Mouse (Mus musculus) adrenal gland, postnatal 25 days (tissue): Measurements from ENCODE around the gene Dnm1. TPM values are rescaled to one million over a fixed set of nuclear protein-coding genes. Genes with fewer than 3 reads are reported as not detected.

Experiments
- DNase-seq: peaks from one replicate; pipeline ENCODE4 v3.0.0; 2021; ENCODE audit warnings: mixed read lengths
- total RNA-seq: library from RNA; stranded (reverse); gene quantifications from 2 replicates; pipeline ENCODE4 v1.2.3, GENCODE M21; 2021

Dnm1 gene
- total RNA-seq, 1 experiment from 2014 or later = 20.4 TPM

DNA sequence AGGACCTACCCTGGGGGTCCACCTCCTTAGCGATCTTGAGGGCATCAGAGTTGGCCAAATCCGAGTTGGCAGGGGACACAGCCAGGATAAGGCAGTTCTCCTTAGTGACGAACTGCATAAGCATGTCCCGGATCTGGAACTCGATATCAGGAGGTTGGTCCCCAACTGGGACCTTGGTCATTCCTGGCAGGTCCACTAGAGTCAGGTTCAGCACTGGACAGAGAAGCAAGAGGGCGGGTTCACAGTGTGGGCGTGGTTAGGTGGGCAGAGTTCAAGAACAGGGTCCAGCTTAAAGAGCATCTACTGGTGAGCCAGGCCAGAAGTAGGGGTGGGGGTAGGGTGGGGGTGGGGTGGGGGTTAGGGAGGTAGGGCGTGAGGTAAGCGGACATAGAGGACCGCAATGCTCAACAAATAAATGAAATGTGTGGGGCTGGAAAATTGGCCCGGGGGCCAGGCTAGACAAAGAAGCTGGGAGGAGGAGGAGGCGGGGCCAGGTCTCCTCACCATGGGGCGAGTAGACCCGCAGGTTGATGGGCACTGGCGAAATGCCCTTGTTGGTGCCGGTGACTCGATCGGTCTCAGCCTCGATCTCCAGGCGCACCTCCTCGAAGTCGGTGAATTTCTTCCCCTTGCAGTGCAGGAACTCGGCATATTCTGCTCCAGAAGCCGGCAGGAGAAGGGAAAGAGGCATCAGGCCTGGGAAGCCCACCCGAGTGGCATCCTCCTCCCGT lies 13.1 kb downstream of the Dnm1 start:
- DNase-seq = no peak

DNA sequence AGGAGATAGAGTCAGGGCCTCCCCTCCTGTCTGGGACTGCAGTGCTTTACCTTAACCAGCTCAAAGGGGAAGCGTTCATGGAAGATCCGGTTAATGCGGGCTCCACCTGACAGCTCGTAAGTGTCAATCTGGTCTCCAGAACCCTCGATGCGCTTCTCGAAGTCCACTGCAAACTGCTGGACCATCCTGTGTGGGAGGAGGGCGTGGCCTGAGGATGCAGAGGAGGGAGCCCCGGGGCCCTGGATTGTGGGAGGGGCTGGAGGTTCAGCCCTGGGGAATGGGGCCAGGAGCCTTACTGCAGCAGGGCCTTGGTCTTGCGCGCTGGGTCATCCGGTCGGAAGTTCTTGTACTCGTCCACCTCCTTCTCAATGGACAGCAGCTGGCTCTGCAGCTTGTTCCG lies 17.2 kb downstream of the Dnm1 start:
- no peak for DNase-seq

GRCm38 (mm10) chr2:32332159-32332558 lies 21.0 kb downstream of the Dnm1 start:
- DNase-seq = no peak

GRCm38 (mm10) chr2:32329531-32329930 lies 23.6 kb downstream of the Dnm1 start:
- no peak for DNase-seq

DNA sequence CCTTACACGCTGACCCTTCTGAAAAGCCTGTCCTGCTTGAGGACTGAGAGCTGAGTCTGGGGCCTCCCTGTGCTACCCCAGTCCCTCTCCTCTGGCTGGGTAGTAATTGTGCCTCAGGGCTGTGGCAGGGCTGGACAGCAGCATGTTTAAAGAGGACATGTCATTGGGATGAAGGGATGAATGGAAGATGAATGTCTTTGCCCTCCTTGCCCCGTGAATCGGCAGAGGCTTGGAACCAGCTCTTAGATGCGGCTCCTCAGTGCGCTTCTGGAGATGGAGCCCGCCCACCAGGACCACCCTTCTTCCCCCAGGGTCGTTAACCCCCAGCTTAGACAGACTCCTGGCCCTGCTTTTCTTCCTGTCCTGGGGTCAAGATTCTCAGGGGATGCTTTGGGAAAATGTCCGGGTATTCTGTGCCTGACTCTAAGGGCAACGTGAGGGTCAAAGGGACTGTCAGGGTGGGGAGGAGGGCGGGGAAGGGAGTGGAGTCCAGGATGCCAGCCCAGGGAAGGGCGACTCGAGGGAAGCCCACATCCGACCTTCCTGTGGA lies 24.2 kb downstream of the Dnm1 start:
- DNase-seq = no peak

DNA sequence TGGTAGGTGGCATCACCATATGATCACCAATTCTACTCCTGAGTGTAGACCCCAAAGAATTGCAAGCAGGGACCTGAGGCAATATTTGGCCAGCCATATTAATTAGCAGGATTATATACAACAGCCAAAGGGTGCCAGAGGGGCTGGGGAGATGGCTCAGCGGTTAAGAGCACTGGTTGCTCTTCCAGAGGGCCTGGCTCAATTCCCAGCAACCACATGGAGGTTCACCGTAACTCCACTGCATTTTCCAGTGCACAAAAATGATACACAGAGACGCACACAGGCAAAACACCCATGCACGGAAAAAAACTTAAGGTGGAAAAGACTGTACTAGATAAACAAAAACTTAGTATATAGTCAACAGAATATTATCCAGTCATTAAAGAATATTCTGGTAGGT lies 25.9 kb downstream of the Dnm1 start:
- DNase-seq = no peak

- DNase-seq = no peak
Measured at GRCm38 (mm10) chr2:32325342-32325741, 27.8 kb downstream of the Dnm1 start.

DNA sequence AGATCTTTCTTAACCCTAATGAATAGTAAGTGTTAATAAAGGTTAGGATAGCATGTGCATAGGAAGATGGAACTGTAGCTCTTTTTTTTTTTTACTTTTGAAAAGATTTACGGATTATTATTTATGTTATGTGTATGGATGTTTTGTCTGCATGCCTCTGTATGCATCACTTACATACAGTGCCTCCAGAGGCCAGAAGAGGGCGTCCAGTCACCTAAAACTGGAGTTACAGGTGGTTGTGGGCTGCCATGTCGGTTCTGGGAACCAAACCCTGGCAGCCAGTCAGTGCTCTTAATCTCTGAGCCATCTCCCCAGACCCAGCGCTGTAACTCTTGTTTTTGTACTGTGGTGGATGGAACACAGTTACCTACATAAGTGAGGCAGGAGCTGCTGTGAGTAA lies 28.8 kb downstream of the Dnm1 start:
- no peak for DNase-seq

GRCm38 (mm10) chr2:32322754-32323741 lies 30.1 kb downstream of the Dnm1 start:
- DNase-seq = no peak

GRCm38 (mm10) chr2:32321591-32322298 lies 31.4 kb downstream of the Dnm1 start:
- DNase-seq = no peak

DNA sequence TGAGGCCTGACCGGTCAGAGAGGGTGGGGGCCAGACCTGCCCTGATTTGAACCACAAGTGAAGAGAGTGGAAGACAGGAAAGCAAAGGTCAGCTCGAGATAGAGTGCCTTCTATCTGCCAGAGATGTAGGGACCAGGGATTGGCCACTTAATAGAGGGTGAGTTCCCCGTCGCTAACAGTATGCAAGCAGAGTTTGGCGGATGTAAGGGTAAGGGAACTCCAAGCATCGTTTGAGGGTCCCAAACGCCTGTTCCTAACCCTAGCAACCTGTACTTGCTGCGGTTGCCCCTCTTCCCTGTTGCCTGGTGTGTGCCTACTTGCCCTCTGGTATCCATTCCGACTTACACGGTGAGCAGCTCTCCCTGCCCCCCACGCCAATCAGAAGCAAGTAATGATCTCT lies 32.4 kb downstream of the Dnm1 start:
- no peak for DNase-seq

DNA sequence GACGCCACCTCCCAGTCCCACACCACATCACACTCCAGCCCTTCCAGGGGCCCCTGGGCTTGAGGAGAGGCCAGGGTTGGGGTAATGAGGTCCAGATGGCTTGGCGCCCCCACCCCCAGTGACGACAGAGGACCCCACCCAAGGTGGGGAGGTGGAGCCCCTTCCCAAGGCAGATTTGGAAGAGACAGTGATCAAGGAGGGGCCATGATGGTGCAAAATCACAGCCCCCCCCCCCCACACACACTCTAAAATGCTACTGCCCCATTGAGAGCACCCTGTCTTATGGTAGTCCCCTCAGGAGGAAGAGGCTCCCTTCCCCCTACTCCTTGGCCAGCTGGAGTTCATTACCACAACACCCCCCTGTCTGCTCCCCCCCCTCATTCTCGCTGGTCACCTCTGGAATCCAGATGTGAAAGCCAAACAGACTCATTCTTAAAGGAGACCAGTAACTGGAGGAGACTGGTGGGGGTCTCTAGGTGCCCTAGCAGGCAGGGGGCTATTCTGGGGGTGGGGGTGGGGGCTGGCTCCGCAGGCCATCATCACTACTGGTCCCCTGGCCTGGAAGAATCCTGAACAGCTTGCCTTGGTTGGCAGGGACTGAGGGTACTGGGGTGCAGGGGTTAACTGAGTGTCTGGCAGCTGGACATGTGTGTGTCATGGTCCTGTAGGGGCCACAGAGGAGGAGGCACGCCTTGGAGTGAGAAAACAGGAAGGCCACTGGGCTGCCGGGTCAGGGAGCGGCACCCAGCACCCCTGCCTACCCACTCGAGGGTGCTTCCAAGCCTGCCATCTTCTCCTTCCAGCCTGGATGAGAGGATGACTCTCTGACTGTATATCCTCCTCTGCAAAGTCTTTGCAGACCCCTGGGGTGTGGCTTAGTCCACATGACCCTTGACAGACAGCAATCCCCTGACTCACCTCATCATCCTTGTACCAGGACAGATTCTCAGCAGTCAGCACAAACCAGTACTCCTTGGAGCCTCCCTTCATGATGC lies 33.3 kb downstream of the Dnm1 start:
- no peak for DNase-seq

GRCm38 (mm10) chr2:32318709-32319585 lies 34.2 kb downstream of the Dnm1 start:
- no peak for DNase-seq

DNA sequence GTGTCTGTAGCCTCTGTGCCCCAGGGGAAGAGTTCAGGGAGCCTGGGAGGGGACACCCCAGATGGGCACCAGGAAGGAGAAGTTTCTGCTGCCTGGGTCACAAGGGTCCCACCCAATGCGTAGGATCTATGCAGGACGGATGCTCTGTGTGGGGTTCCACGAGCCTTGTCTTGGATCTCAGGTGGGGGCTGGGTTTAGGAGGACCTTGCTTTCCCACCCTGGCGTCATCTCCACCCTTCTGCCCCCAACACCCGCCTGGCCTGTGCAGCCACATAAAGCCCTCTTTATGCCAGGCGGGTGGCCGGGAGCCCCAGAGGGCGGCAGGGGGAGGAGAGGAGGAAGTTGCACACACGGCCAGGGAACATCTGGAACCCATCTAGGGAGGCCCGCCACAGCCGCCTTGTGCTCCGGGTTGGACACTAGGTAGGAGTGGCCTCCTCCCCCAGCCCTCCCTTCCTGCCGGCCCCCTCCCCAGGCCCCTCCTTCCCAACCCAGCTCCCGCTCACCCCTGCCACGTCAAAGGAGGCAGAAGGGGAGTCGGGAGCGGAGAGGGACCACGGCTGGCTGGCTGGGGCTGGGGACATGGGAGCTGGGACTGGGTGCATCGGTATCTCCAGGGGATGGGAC lies 35.2 kb downstream of the Dnm1 start:
- no peak for DNase-seq

DNA sequence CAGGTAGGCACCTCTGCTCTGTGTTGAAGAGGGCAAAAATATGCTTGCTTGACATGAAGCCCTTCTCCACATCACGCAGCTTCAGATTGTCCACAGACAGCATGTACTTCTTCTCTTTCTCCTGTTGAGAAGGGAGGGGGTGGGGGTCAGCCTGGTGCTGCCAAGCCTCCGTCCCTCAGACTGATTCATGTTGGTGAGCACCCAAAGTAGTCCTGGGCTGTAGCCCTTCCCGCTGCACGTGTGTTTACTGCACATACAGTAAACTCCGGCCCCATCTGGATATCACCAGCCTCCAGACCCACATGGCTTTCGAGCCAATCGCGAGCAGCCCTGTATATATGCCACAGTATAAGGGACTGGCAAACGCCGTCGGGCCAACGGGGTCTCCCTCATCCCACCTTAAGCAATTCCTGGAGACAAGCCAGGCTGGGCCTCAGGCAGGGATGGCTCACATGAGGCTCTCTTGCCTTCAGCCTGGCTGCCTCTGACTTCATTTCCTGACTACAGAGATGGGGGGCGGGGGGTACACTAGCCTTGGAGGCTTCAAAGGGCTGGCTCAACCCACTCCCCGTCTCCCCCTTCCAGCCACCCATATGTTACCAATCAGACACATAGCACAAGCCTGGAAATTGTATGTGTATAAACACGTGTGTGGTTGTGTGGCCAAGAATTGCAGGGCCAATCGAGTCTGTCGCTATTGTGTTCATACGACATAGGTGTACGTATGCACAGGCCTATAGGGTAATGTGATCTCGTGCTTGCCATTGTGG lies 36.1 kb downstream of the Dnm1 start:
- DNase-seq = no peak

DNA sequence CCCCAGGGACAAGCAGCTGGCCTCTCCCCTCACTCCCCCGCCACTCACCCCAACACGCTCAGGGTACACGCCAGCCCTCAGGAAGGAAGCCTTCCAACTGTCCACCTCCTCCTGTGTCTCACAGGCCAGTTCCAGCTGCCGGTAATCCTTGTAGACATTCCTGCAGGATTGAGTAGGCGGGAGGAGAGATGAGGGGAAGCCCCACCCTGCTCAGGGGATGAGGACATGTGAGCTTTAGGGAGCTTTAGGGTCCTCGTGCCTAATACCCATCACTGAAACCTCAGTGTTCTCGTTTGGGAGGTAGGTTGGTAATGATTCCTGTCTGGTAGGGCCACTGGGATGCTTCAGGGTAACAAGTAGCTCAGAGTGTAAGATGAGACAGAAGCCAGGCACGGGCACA lies 37.4 kb downstream of the Dnm1 start:
- DNase-seq = no peak

DNA sequence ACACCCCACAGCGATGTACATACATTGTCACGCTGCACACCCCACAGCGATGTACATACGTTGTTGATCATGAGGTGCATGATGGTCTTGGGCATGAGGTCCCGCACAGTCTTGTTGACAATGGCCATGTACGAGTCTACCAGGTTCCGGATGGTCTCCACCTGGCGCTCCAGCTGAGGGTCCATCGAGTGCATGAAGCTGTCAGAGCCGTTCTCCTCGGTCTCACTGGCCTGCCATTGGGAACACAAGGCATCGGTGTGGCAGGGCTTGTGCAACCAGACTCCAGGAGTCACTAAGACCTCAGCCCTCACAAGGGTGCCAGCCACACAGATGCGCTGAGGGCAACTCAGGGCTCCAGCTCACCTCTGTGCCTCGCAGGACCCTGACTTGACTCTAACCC lies 38.3 kb downstream of the Dnm1 start:
- no peak for DNase-seq

DNA sequence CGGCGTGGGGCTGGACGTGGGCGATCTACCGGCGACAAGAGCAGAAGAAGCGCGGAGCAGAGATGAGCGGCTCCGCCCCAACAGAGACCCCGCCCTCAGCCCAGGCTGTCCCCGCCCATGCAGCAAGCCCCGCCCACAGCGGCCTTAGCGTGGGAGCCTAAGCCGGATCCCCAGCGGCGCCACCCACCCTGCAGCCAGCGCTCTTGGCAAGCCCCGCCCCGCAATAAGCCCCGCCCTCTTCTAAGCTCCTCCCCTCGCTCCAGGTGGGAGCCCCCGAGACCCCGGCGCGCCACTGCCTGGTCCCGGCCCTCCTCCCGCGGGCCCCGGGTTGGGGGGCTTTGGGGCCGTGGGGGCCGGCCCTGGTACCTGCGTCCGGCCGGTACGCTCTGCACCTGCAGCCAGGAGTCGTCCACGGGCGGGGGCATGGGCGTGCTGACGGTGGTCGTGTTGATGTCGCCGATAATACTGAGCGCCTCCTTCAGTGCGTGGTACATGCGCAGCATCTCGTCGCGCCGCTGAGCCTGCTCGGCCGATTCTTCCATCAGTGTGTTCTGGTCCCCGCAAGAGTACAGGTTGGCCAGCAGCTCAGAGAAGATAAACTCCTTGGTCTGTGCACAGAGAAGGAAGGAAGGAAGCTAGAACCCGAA lies 40.7 kb downstream of the Dnm1 start:
- DNase-seq = peak; percentile 88
